In genomic region chr13:58746056-58746455, GRCm38 (mm10) we compare ENCODE assay signal across 21 mouse cellular contexts.
"Had no signal": no experiment of that assay in that cellular context is flagged by ENCODE, and none has a peak within 500 bp of the region (broad histone marks: within the 10 kb centered on the region; RNA-seq: fewer than 3 reads in every experiment).

No protein-coding gene starts in this region.

- H3K36me3 ChIP-seq: liver, embryonic 15.5 days; lung, embryonic 15.5 days; midbrain, embryonic 12.5 days; neural tube, embryonic 13.5 days; neural tube, embryonic 15.5 days had no signal

- H3K9ac ChIP-seq: liver, embryonic 15.5 days; liver, postnatal 0 days; lung, embryonic 15.5 days; midbrain, embryonic 12.5 days; neural tube, embryonic 13.5 days; neural tube, embryonic 15.5 days had no signal

- H3K4me1 ChIP-seq: liver, embryonic 15.5 days; lung, embryonic 15.5 days; megakaryocyte, embryonic 14.5 days; midbrain, embryonic 12.5 days; neural tube, embryonic 13.5 days; neural tube, embryonic 15.5 days had no signal

- H3K4me2 ChIP-seq: liver, embryonic 15.5 days; lung, embryonic 15.5 days; midbrain, embryonic 12.5 days; neural tube, embryonic 13.5 days; neural tube, embryonic 15.5 days had no signal

- H3K9me3 ChIP-seq: liver, embryonic 15.5 days; lung, embryonic 15.5 days; neural tube, embryonic 13.5 days; neural tube, embryonic 15.5 days had no signal

- H3K4me3 ChIP-seq: liver, embryonic 15.5 days; lung, embryonic 15.5 days; midbrain, embryonic 12.5 days; neural tube, embryonic 13.5 days; neural tube, embryonic 15.5 days had no signal

- H3K27ac ChIP-seq: liver, embryonic 15.5 days; lung, embryonic 15.5 days; macrophage; midbrain, embryonic 12.5 days; neural tube, embryonic 13.5 days; neural tube, embryonic 15.5 days had no signal

- ATAC-seq: liver, postnatal 0 days; lung, postnatal 0 days had no signal

- H3K27me3 ChIP-seq: liver, embryonic 15.5 days; lung, embryonic 15.5 days; megakaryocyte, embryonic 14.5 days; midbrain, embryonic 12.5 days; neural tube, embryonic 13.5 days; neural tube, embryonic 15.5 days had no signal

- DNase-seq: liver, postnatal 0 days; lung, adult 2 months; lung, postnatal 14 days; lung, postnatal 36 days; midbrain, embryonic 14.5 days; retina, postnatal 1 day; right cerebral cortex, adult 18-20 months; right cerebral cortex, postnatal 25 days; right cerebral cortex, postnatal 4 days; spleen, adult 18-20 months; thymus, adult 18-20 months; thymus, postnatal 14 days; thymus, postnatal 36 days had no signal
